Mouse (Mus musculus): ENCODE results near the gene Cmah. TPM values are rescaled to one million over a fixed set of nuclear protein-coding genes. Genes with fewer than 3 reads are reported as not detected.

Cmah gene
- 0.34 TPM for polyA plus RNA-seq (2012; fragmentation: generic; extraction: Trizol)

- Histone ChIP-seq H3K27me3 (ENCODE audit: control insufficient read depth, insufficient read depth, insufficient read length) (peaks cover 36% of the 10 kb centered on the region), H3K4me3 (no peak within 1 kb of the TSS)
- TF ChIP-seq MYOG (IDR thresholded peaks at IDR 0.05; ENCODE audit: control insufficient read depth in 1 of 3, insufficient read depth in 1 of 3, insufficient read length in 2 of 3, low read depth in 2 of 3) (no peak), TCF3 (IDR thresholded peaks at IDR 0.05; ENCODE audit: insufficient read length, low read depth) (no peak), TCF12 (IDR thresholded peaks at IDR 0.05; ENCODE audit: insufficient read depth, poor library complexity, severe bottlenecking) (no peak), REST (IDR thresholded peaks at IDR 0.05; ENCODE audit: insufficient read depth, insufficient read length) (no peak), POLR2A (IDR thresholded peaks at IDR 0.05; ENCODE audit: insufficient read length, low read depth) (no peak), E2F4 (IDR thresholded peaks at IDR 0.05; ENCODE audit: insufficient read depth) (no peak), SRF (IDR thresholded peaks at IDR 0.05; ENCODE audit: control insufficient read depth, insufficient read length, low read depth) (no peak)
Measured at GRCm38 (mm10) chr13:24327201-24327600, at the start of gene Cmah. Gene Cmah (plus strand): TSS chr13:24327404.

GRCm38 (mm10) chr13:24279407-24279761 is 47.8 kb upstream of the Cmah start:
- Histone ChIP-seq H3K4me2 (ENCODE audit: low read depth) (no peak overlapping the region), H3K79me2 (ENCODE audit: control insufficient read depth, insufficient read depth) (no peaks in the 10 kb centered on the region), H3K27me3 (ENCODE audit: control insufficient read depth, insufficient read depth, insufficient read length) (no peaks in the 10 kb centered on the region), H3K36me3 (ENCODE audit: control insufficient read depth, insufficient read depth) (no peaks in the 10 kb centered on the region), H3ac (ENCODE audit: control insufficient read depth, insufficient read length) (no peak overlapping the region), H3K4me3 (peak overlapping the region; percentile 37)
- TF ChIP-seq TCF3 (IDR thresholded peaks at IDR 0.05; ENCODE audit: insufficient read length, low read depth) (no peak), MYOG (IDR thresholded peaks at IDR 0.05; ENCODE audit: control insufficient read depth in 1 of 3, insufficient read depth in 1 of 3, insufficient read length in 2 of 3, low read depth in 2 of 3) (no peak)

More at GRCm38 (mm10) chr13:24327201-24327600, at the start of gene Cmah:
- no peak within 1 kb of the TSS for H3K4me2 ChIP-seq (ENCODE audit: low read depth)
- H3ac ChIP-seq (ENCODE audit: control insufficient read depth, insufficient read length) = no peak within 1 kb of the TSS
- no peaks in the 10 kb centered on the region for H3K79me2 ChIP-seq (ENCODE audit: control insufficient read depth, insufficient read depth)
- no peaks in the 10 kb centered on the region for H3K36me3 ChIP-seq (ENCODE audit: control insufficient read depth, insufficient read depth)

GRCm38 (mm10) chr13:24279762-24280438 is 47.3 kb upstream of the Cmah start:
- Histone ChIP-seq H3K79me2 (ENCODE audit: control insufficient read depth, insufficient read depth) (no peaks in the 10 kb centered on the region), H3K27me3 (ENCODE audit: control insufficient read depth, insufficient read depth, insufficient read length) (no peaks in the 10 kb centered on the region)
- TF ChIP-seq MYOD1 (IDR thresholded peaks at IDR 0.05; ENCODE audit: control insufficient read depth in 1 of 3, insufficient read length in 2 of 3, low read depth in 2 of 3) = no peak
- no peak for TF ChIP-seq TCF3 (IDR thresholded peaks at IDR 0.05; ENCODE audit: insufficient read length, low read depth)
- TF ChIP-seq POLR2A (IDR thresholded peaks at IDR 0.05; ENCODE audit: insufficient read length, low read depth) = no peak
- no peak for TF ChIP-seq CEBPB (IDR thresholded peaks at IDR 0.05; ENCODE audit: insufficient read depth, poor library complexity, severe bottlenecking)
- no peak for TF ChIP-seq MYOG (IDR thresholded peaks at IDR 0.05; ENCODE audit: control insufficient read depth in 1 of 3, insufficient read depth in 1 of 3, insufficient read length in 2 of 3, low read depth in 2 of 3)
- no peak for TF ChIP-seq SRF (IDR thresholded peaks at IDR 0.05; ENCODE audit: control insufficient read depth, insufficient read length, low read depth)
- TF ChIP-seq E2F4 (IDR thresholded peaks at IDR 0.05; ENCODE audit: insufficient read depth) = no peak
- TF ChIP-seq POLR2AphosphoS2 (IDR thresholded peaks at IDR 0.05; ENCODE audit: insufficient read length, low read depth) = no peak

GRCm38 (mm10) chr13:24280439-24281431 is 46.5 kb upstream of the Cmah start, which contains the start of gene Carmil1:
Gene Carmil1 (minus strand): TSS chr13:24280795.
- Histone ChIP-seq H3K36me3 (ENCODE audit: control insufficient read depth, insufficient read depth) (no peaks in the 10 kb centered on the region), H3K4me2 (ENCODE audit: low read depth) (peak within 1 kb of the TSS; percentile 73), H3K27me3 (ENCODE audit: control insufficient read depth, insufficient read depth, insufficient read length) (no peaks in the 10 kb centered on the region), H3ac (ENCODE audit: control insufficient read depth, insufficient read length) (peak within 1 kb of the TSS; percentile 44), H3K4me3 (peak within 1 kb of the TSS; percentile 37), H3K79me2 (ENCODE audit: control insufficient read depth, insufficient read depth) (no peaks in the 10 kb centered on the region)
- TF ChIP-seq MYOG (IDR thresholded peaks at IDR 0.05; ENCODE audit: control insufficient read depth in 1 of 3, insufficient read depth in 1 of 3, insufficient read length in 2 of 3, low read depth in 2 of 3) = peak in 1 of 3 experiments; percentile 26
- no peak for TF ChIP-seq TCF12 (IDR thresholded peaks at IDR 0.05; ENCODE audit: insufficient read depth, poor library complexity, severe bottlenecking)
- TF ChIP-seq POLR2A (IDR thresholded peaks at IDR 0.05; ENCODE audit: insufficient read length, low read depth) = peak; percentile 60
- TF ChIP-seq MAX (IDR thresholded peaks at IDR 0.05; ENCODE audit: low read depth) = no peak
- TF ChIP-seq POLR2AphosphoS2 (IDR thresholded peaks at IDR 0.05; ENCODE audit: insufficient read length, low read depth) = no peak
- no peak for TF ChIP-seq USF1 (IDR thresholded peaks at IDR 0.05; ENCODE audit: low read depth)
- no peak for TF ChIP-seq REST (IDR thresholded peaks at IDR 0.05; ENCODE audit: insufficient read depth, insufficient read length)
- no peak for TF ChIP-seq E2F4 (IDR thresholded peaks at IDR 0.05; ENCODE audit: insufficient read depth)
- TF ChIP-seq SRF (IDR thresholded peaks at IDR 0.05; ENCODE audit: control insufficient read depth, insufficient read length, low read depth) = no peak
- no peak for TF ChIP-seq TCF3 (IDR thresholded peaks at IDR 0.05; ENCODE audit: insufficient read length, low read depth)
- no peak for TF ChIP-seq CEBPB (IDR thresholded peaks at IDR 0.05; ENCODE audit: insufficient read depth, poor library complexity, severe bottlenecking)
- TF ChIP-seq MYOD1 (IDR thresholded peaks at IDR 0.05; ENCODE audit: control insufficient read depth in 1 of 3, insufficient read length in 2 of 3, low read depth in 2 of 3) = peak in 1 of 3 experiments; percentile 15

More at GRCm38 (mm10) chr13:24279762-24280438, 47.3 kb upstream of the Cmah start:
- peak overlapping the region; percentile 73 for H3K4me2 ChIP-seq (ENCODE audit: low read depth)
- H3ac ChIP-seq (ENCODE audit: control insufficient read depth, insufficient read length) = no peak overlapping the region
- H3K36me3 ChIP-seq (ENCODE audit: control insufficient read depth, insufficient read depth) = no peaks in the 10 kb centered on the region
- peak overlapping the region; percentile 37 for H3K4me3 ChIP-seq

Data from myocyte (in vitro differentiated cells).